Mouse (Mus musculus) adrenal gland, postnatal 36 days (tissue): ENCODE data around the gene D17Wsu92e. TPM values are rescaled to one million over a fixed set of nuclear protein-coding genes. Genes with fewer than 3 reads are reported as not detected.
A peak's percentile ranks its signal among the peaks of the same experiment; 100 is the strongest.

ENCODE experiments used
- DNase-seq, 2 experiments: peaks; one replicate each; pipeline ENCODE4 v3.0.0; 2021; ENCODE audit warnings: mixed read lengths in 1 of 2
- total RNA-seq, 2 experiments: library from RNA; stranded (reverse); gene quantifications; 2 replicates each; pipeline ENCODE4 v1.2.3; 2021

D17Wsu92e gene
- total RNA-seq, 2 experiments from 2014 or later = 160 to 185 TPM

GRCm38 (mm10) chr17:27746446-27746845 lies 74.0 kb downstream of the D17Wsu92e start:
- DNase-seq = no peak

- peak in 1 of 2 experiments; percentile 31 for DNase-seq
Measured at GRCm38 (mm10) chr17:27740961-27741360, 79.5 kb downstream of the D17Wsu92e start.

GRCm38 (mm10) chr17:27734344-27735073 lies 85.9 kb downstream of the D17Wsu92e start:
- DNase-seq = no peak

DNA sequence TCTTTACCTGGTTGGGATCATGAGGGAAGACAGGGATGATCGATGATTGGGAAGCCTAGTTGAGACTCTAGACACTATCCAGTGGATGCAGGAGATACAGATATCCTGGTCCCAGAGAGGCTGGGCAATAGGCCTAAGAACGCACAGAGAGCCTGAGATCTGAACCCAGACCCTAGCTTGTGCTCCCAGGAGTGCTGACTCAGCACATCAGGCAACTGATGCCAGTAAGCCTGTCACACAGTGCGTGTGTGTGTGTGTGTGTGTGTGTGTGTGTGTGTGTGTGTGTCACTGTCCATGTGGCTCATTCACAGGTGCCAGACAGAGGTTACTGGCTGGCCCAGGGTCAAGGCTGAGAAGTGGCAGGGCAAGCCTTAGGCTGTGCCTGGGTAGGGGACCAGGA lies 87.8 kb downstream of the D17Wsu92e start:
- DNase-seq = no peak

DNA sequence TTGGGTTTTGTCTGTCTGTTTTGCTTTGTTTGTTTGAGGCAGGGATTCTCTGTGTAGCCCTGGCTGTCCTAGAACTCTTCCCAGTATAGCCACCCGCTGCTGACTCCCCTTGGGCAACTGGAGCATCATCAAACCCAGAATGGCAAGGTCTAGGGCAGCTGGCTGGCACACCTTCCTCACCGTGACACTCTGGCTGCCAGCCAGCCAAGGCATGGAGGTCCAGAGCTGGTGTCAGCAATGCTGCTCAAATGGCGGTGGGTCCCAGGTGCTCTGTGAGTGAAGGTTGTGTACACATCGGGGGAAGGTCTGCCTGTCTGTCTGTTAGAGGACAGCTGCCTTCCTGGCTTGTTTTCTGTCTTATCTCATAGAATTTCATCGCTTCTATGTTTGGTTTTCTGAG lies 88.3 kb downstream of the D17Wsu92e start:
- no peak for DNase-seq

GRCm38 (mm10) chr17:27728770-27729169 lies 91.7 kb downstream of the D17Wsu92e start, which contains the start of gene Spdef:
TSS of gene Spdef (minus strand) at chr17:27728955.
- DNase-seq = no peak

GRCm38 (mm10) chr17:27726527-27726926 lies 93.9 kb downstream of the D17Wsu92e start:
- DNase-seq = no peak

DNA sequence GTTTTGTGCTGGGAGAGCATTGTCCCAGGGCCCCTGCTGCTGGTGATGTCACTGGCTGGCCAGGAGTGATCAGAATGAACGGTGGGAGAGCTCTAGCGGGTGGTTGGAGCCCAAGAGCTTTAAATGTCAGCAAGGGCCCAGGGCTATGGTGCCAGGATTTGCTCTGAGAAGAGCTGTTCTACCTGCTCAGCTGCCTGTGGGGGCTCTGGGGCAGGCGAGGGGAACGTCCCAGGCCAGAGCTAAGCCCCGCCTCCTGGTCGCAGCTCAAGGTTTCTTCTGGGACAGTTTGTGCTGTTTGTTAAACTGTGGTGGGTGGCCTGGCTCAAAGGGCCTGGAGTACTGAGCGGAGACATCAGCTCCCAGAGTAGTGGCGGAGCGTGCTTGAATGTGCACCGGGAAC lies 95.0 kb downstream of the D17Wsu92e start:
- peak in 1 of 2 experiments; percentile 31 for DNase-seq

DNA sequence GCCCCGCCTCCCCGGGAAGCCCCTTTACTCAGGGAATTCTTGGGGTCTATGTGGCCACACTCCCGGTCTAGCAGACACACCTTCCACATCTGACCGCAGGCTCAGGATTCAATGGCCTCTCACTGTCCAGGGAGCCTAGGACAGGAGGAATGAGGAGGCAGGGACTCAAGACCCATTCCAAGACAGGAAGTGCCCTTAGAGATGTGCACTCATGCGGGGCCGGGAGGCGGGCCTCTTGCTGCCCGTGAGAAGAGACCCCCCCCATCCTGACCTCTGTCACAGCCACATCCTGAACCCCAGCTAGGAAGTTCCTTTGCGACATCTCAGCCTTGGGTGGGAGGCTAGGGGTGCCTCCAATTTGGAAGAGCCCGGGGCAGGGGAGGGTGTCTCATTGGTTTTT lies 95.4 kb downstream of the D17Wsu92e start:
- DNase-seq = no peak

DNA sequence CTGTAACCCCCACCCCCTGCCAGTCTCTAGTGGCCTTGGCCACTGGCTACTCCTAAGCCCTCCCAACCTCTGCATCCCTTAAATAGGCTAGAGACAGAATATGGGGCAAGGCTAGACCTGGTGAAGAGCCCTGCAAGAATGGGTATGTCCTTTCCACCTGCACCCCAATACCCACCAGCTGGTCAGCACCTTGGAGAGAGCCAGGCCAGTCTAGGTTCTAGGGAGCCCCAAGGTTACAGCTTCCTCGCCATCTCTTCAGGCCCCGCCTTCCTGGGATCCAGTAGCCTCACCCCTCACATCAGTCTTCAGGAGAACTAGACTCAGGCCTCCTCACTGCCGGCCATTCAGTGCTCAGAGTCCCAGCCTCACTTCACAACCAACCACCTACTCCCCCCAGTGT lies 96.1 kb downstream of the D17Wsu92e start:
- peak; percentile 24 to 31 for DNase-seq

- DNase-seq = peak; percentile 26 to 50
Measured at GRCm38 (mm10) chr17:27721125-27721664, 99.3 kb downstream of the D17Wsu92e start.

GRCm38 (mm10) chr17:27720326-27720725 lies 100.1 kb downstream of the D17Wsu92e start:
- DNase-seq = no peak

GRCm38 (mm10) chr17:27719663-27720062 lies 100.8 kb downstream of the D17Wsu92e start:
- no peak for DNase-seq

DNA sequence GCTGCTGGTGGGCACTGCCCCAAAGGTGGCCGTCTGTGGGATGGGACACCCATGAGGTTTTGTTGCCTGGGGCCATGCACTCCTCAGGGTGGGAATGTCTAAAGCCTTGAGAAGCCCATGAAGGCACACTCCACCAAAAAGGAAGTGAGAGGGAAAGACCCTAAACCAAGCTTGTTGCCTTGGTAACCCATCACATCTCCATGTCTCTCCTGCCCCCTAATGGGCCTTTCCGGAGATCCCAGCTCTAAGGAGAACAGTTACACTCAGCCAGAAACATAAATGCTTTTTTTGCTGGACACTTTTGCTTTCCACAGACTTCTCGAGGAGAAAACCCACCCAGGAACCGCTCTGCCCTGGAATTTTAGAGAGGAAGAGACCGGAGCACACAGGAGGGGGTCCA lies 102.2 kb downstream of the D17Wsu92e start:
- peak; percentile 22 to 43 for DNase-seq

DNA sequence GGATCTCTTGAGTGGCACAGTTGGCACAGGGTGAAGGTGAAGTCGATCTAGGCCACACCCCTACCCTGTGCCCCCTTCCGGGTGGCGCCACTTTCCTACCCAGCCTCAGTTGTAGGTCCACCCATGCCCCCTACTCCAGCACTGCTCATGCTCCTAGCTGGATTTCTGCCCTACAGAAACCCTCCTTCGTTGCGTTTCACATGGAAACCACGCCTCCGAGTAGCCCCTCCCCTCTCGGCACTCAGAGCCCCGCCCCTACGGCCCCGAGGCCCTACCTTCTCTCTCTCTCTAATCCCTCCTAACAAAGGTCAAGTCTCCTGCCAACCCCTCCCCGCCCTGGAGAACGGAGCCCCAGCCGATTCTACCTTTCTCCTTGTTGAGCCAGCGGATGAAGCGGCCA lies 103.6 kb downstream of the D17Wsu92e start:
- DNase-seq = peak; percentile 60 to 74

DNA sequence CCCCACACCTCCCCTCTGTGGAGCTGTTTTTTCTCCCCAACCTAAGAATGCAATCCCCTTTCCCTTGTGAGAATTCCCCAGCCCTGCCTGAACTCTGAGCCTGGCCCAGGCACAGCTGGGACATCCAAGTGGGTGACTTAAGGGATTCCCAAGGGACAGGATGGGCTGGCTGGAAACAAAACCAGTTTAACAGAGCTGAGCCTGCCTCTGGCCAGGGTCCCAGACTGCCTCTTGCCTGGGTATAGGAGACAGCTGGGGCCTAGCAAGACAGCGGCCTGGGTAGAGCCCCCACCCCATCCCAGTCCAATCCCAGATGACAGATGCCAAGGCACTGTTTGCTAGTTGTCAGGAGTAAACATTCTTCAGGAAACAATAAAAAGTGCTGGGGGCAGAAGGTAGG lies 107.6 kb downstream of the D17Wsu92e start:
- peak in 1 of 2 experiments; percentile 32 for DNase-seq

GRCm38 (mm10) chr17:27709650-27710049 lies 110.8 kb downstream of the D17Wsu92e start:
- no peak for DNase-seq

DNA sequence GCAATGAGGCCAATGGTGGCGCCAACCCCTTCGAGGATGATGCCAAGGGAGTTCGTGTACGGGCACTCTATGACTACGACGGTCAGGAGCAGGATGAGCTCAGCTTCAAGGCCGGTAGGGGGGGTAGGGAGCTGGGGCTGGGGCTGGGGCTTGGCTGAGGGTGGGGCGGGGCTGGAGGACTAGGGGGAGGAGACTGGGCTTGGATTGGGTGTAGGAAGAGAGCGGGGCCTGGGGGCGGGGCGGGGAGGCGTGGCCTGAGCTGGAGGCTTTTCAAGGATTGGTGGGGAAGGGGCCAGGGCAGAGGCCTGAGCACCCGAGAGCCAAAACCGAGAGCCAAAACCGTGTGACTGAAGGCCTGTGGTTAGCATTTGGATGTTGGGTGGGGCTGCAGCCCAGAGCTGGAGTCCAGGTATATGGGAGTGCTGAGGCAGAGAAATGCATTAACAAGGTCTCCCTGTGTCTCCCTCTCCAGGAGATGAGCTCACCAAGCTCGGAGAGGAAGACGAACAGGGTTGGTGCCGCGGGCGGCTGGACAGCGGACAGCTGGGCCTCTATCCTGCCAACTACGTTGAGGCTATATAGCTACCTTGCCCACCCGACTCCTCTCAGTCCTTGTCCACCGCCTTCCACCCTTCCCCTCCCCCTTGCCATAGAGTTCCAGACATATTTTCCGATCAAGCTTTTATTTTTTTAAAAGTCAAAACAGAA lies 112.3 kb downstream of the D17Wsu92e start:
- DNase-seq = peak; percentile 86 to 95

GRCm38 (mm10) chr17:27705661-27706060 lies 114.8 kb downstream of the D17Wsu92e start:
- DNase-seq = no peak

DNA sequence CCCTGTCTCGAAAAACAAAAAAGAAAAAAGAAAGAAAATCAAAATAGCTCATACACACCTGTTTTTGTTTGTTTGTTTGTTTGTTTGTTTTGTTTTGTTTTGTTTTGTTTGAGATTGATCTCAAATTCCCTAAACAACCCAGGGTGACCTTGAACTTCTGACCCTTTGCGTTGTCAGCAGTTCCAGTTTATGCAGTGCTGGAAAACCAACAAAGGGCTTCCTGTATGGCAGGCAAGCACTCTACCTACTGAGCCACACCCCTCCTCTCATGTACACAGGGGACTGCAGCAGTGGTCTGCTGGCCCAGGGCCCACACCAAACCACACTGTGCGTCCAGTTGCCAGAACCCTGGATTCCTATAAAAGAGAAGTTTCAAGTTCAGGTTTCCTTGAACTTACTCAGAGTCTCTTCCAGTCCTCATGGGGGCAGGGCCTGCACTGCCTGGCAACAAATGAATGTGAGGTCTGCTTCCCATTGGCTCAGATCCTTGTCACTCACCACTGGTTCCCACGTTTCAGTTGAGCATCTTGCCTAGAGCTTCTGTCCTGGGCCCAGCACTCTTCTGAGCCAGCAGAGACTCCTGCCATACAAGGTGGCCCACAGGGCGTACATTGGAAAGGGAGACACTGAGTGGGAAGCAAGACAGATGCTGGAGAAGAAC lies 116.4 kb downstream of the D17Wsu92e start:
- DNase-seq = peak; percentile 53 to 62

DNA sequence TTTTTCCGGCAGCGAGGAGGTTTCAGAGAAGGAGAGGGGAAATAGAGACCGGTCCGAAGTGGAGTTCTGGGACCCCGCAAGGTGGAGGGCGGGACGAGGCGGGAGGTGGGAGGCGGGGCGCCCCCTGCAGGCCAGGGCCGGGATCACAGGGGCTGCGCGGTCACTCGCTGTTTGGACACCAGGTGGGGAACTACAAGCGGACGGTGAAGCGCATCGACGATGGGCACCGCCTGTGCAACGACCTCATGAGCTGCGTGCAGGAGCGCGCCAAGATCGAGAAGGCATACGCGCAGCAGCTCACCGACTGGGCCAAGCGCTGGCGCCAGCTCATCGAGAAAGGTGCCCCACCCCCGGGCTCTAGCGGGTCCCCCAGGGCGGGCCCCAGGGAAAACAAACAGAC lies 117.9 kb downstream of the D17Wsu92e start:
- peak; percentile 59 to 72 for DNase-seq

- DNase-seq = no peak
Measured at GRCm38 (mm10) chr17:27701856-27702255, 118.6 kb downstream of the D17Wsu92e start.
